Mouse (Mus musculus): ENCODE data around the gene Ccdc14. TPM values are rescaled to one million over a fixed set of nuclear protein-coding genes. Genes with fewer than 3 reads are reported as not detected.
"Not testable (repeated sequence)": the region's sequence is repeated elsewhere in the genome, so short reads cannot be mapped to it uniquely, and the experiment has no call there.

The Ccdc14 gene
- polyA plus RNA-seq (2012; rRNA removed): 0.88 and 0.91 TPM in 2 replicates

DNA sequence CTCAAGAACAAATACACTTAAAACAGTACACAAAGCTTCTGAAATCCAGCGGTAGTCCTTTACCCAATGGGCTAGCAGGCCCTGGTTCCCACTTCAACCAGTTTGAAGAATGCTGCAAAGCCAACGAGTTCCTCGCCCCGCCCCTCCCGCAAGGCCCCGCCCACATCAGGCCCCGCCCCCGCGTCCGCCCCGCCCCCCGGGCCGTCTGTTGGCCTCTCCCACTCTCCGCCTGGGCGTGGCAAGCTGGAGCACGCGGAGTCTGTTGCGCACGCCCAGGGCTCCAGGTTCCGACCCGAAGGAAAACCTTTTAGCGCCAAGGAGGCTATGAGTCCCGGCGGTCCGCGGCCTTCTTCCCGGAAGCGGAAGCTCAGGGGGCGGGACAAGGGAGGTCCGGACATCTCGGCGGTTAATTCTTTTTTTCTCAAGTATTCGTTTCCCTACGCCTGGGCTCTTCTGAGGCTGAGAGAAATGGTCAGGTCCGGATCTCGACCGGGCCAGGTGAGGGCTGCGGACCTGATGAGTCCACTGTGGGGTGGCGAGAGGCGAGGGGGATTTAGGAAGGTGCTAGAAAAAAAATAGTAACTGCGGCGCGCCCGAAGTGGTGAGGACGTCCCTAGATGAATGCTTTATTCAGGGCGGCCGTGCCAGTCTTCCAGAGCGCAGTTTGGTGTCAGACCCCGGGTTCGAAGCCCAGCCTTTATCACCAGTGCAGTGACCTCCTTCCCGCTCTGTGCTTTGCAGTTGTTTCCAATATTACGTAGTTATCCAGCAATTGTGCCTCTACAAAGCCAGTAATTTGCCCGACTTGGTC lies at the start of gene Ccdc14:
Gene Ccdc14 (plus strand): TSS at position 283 of the 811 bp plus-strand sequence.
- H3K4me1 ChIP-seq (ENCODE audit: control insufficient read depth, insufficient read depth, low read length): 0 out of 2 replicates have a peak, but pooled peaks cover 4% of the 10 kb centered on the region
- peak within 1 kb of the TSS; percentile 99 for H3K4me3 ChIP-seq (ENCODE audit: insufficient read depth, low read depth, low read length)
- peak within 1 kb of the TSS; percentile 13; the same call in 1 of the 2 replicates for H3K27ac ChIP-seq (ENCODE audit: insufficient read depth, low read depth, low read length)
- WGBS: under 1% methylated on average over 53 of the region's 53 CpGs
- DNase-seq: peak; percentile 94
- TF ChIP-seq POLR2A (IDR thresholded peaks at IDR 0.05; ENCODE audit: low read depth, low read length): no peak
- no peak for TF ChIP-seq CTCF (conservative IDR thresholded peaks at IDR 0.05; ENCODE audit: insufficient read depth, insufficient read length, low read depth, low read length)
- no peaks in the 10 kb centered on the region for H3K27me3 ChIP-seq (replicated peaks; ENCODE audit: control insufficient read depth, insufficient read depth, low read length)
- no peaks in the 10 kb centered on the region for H3K36me3 ChIP-seq (ENCODE audit: control insufficient read depth, insufficient read depth, low read length)

DNA sequence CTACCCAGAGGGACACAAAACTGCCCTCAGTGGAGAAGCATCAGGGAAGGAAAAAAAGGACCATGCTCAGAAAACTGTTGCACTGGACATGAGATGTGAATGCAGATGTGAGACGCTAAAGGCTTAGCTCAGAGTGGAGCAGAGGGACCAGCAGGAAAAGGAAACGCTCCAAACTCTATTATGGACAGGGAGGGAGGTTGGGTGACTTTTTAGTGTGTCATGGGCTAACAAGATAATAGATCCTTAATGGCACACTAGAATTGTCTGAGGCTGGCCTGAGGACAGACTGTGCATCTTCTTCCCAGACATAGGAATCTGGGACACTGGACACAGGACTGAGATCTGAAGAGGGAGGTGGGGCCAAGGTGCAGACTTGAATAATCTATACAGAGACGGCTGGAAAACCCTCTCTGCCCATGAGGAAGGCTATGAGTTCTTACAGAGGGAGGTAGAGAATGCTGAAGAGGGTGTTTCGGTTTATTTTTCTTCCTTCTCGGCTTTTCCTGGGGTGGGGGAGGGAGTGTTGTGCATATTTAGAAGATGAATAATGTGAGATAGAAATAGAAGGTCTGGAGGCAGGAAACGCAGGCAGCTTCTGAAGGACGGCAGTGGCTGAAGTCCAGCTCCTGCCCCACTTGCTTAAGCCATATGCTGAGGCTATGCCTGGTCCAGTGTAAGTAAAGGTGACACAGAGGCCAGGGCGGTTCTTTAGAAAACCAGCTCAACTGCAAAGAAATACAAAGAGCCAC lies 46.7 kb upstream of the Ccdc14 start:
- no peak for DNase-seq
- TF ChIP-seq POLR2A (IDR thresholded peaks at IDR 0.05; ENCODE audit: low read depth, low read length) (no peak), CTCF (conservative IDR thresholded peaks at IDR 0.05; ENCODE audit: insufficient read depth, insufficient read length, low read depth, low read length) (no peak)
- H3K4me3 ChIP-seq (ENCODE audit: insufficient read depth, low read depth, low read length): no peak overlapping the region
- WGBS: 50% methylated on average over 8 of the region's 8 CpGs
- no peaks in the 10 kb centered on the region for H3K4me1 ChIP-seq (ENCODE audit: control insufficient read depth, insufficient read depth, low read length)
- H3K27me3 ChIP-seq (replicated peaks; ENCODE audit: control insufficient read depth, insufficient read depth, low read length): no peaks in the 10 kb centered on the region
- H3K27ac ChIP-seq (ENCODE audit: insufficient read depth, low read depth, low read length): no peak overlapping the region
- no peaks in the 10 kb centered on the region for H3K36me3 ChIP-seq (ENCODE audit: control insufficient read depth, insufficient read depth, low read length)

DNA sequence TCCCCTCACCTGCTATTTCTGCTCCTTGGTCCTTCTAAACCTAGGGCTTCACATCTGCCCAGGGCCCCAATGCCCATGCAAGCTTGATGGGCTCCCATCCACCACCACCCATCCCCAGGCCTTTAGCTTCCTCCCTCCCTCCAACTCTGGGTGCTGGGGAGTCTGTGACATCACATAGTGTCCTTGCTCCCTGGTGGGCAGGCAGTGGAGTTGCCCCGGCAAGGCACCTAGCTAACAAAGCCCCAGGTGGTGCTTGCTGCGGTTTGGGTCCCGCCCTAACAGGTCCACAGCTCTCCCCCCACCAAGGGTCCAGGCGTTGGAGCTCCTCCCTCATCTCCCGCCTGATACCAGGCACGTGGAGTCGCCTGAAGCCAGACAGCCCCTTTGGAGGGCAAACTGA lies 40.8 kb upstream of the Ccdc14 start, which contains the start of gene Ropn1:
Gene Ropn1 (plus strand): TSS at position 301 of the 400 bp plus-strand sequence.
- H3K27ac ChIP-seq (ENCODE audit: insufficient read depth, low read depth, low read length): no peak within 1 kb of the TSS
- H3K27me3 ChIP-seq (replicated peaks; ENCODE audit: control insufficient read depth, insufficient read depth, low read length): no peaks in the 10 kb centered on the region
- TF ChIP-seq CTCF (conservative IDR thresholded peaks at IDR 0.05; ENCODE audit: insufficient read depth, insufficient read length, low read depth, low read length): no peak
- no peak for TF ChIP-seq POLR2A (IDR thresholded peaks at IDR 0.05; ENCODE audit: low read depth, low read length)
- H3K4me3 ChIP-seq (ENCODE audit: insufficient read depth, low read depth, low read length): no peak within 1 kb of the TSS
- H3K4me1 ChIP-seq (ENCODE audit: control insufficient read depth, insufficient read depth, low read length): no peaks in the 10 kb centered on the region
- WGBS: 64% methylated on average over 7 of the region's 7 CpGs
- DNase-seq: no peak
- H3K36me3 ChIP-seq (ENCODE audit: control insufficient read depth, insufficient read depth, low read length): no peaks in the 10 kb centered on the region

DNA sequence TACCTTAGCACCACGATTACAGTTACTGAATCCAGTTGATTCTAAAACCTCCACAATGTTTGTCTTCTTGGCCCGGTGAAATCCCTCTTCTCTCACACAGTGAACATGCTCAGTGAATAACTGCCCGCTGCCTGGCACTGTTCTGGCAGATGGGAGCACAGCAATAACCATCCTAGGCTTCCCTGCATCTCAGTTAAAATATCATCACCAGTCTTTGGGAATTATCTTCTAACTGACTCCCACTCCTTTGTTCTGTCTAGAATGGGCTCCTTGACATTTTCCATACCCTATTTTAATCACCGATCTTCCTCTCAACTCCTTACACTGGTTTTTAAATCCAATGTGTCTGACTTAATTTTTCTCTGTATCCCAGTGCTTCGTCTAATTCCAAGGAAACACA lies 37.4 kb upstream of the Ccdc14 start:
- no peak overlapping the region for H3K27ac ChIP-seq (ENCODE audit: insufficient read depth, low read depth, low read length)
- H3K4me3 ChIP-seq (ENCODE audit: insufficient read depth, low read depth, low read length): no peak overlapping the region
- 0 out of 2 replicates have a peak, but pooled peaks cover 2% of the 10 kb centered on the region for H3K4me1 ChIP-seq (ENCODE audit: control insufficient read depth, insufficient read depth, low read length)
- no peaks in the 10 kb centered on the region for H3K36me3 ChIP-seq (ENCODE audit: control insufficient read depth, insufficient read depth, low read length)
- 90% methylated on average over 5 of the region's 5 CpGs for WGBS
- no peaks in the 10 kb centered on the region for H3K27me3 ChIP-seq (replicated peaks; ENCODE audit: control insufficient read depth, insufficient read depth, low read length)
- DNase-seq: no peak
- TF ChIP-seq POLR2A (IDR thresholded peaks at IDR 0.05; ENCODE audit: low read depth, low read length) (no peak), CTCF (conservative IDR thresholded peaks at IDR 0.05; ENCODE audit: insufficient read depth, insufficient read length, low read depth, low read length) (no peak)

DNA sequence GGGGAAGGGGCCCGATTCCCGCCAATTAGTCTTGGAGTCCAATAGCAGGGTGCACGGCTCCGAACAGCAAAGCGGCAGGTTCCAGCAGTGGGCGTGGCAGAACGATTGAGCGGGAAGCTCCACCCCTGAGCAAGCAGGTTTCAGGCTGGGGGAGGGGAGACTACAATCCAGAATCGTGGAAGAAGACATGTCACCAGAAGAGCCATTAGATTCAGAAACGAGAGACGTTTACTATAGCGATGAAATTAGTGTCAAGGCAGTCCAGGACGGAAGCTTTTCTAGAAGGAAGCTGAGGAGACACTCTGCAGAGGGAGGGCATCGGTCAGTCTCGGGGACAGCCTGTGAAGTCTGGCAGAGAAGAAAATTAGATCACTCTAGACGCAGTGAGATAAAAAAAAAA lies 32.9 kb upstream of the Ccdc14 start:
- not testable (repeated sequence) for H3K27ac ChIP-seq (ENCODE audit: insufficient read depth, low read depth, low read length); H3K36me3 ChIP-seq (ENCODE audit: control insufficient read depth, insufficient read depth, low read length); H3K4me1 ChIP-seq (ENCODE audit: control insufficient read depth, insufficient read depth, low read length); H3K27me3 ChIP-seq (replicated peaks; ENCODE audit: control insufficient read depth, insufficient read depth, low read length)
- 0 out of 2 replicates have a peak overlapping the region, but pooled peaks have one; percentile 25 for H3K4me3 ChIP-seq (ENCODE audit: insufficient read depth, low read depth, low read length)
- WGBS: 2% methylated on average over 16 of the region's 16 CpGs
- peak; percentile 14 for DNase-seq

DNA sequence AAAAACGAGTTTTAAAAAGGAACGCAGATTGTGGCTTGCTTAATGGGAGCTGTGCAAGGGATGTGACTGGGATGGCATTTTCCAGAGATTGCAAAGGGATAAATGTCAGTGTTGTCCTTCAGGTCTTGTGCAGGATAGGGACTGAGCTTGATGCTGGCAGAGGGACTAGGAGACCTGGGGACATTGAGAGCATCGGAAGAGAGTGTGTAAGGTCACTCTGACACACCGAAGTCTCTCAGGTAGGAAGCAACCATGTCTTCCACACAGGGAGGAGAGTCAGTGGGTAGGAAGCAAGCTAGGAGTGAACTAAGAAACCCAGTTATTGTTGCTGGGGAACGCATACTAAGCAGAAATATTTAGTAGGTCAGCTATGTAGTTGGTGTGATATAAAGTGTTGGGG lies 32.4 kb upstream of the Ccdc14 start:
- TF ChIP-seq POLR2A (IDR thresholded peaks at IDR 0.05; ENCODE audit: low read depth, low read length) (no peak), CTCF (conservative IDR thresholded peaks at IDR 0.05; ENCODE audit: insufficient read depth, insufficient read length, low read depth, low read length) (no peak)

DNA sequence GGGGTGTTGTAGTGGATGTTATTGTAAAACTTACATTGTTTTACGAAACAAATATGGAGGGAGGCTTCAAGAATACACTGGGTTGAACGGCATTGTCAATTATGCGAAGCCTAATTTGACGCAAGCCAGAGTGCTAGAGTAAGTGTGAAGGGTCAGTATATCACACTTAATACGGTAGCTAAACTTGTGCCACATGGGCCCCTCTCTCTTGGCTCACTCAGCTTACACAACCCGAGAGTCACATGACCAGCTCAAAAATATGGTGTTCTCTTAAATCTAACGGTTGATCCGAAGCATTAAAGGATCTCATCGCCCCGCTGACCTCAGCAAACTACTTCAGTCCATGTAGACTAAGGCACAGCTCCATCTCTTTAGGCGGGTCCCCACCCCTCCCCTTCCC lies 32.0 kb upstream of the Ccdc14 start:
- no peak overlapping the region for H3K27ac ChIP-seq (ENCODE audit: insufficient read depth, low read depth, low read length)
- no peak overlapping the region for H3K4me3 ChIP-seq (ENCODE audit: insufficient read depth, low read depth, low read length)
- H3K27me3 ChIP-seq (replicated peaks; ENCODE audit: control insufficient read depth, insufficient read depth, low read length): no peaks in the 10 kb centered on the region
- 43% methylated on average over 11 of the region's 11 CpGs for WGBS
- no peaks in the 10 kb centered on the region for H3K36me3 ChIP-seq (ENCODE audit: control insufficient read depth, insufficient read depth, low read length)
- no peak for TF ChIP-seq CTCF (conservative IDR thresholded peaks at IDR 0.05; ENCODE audit: insufficient read depth, insufficient read length, low read depth, low read length)
- no peak for TF ChIP-seq POLR2A (IDR thresholded peaks at IDR 0.05; ENCODE audit: low read depth, low read length)
- 0 out of 2 replicates have a peak, but pooled peaks cover 2% of the 10 kb centered on the region for H3K4me1 ChIP-seq (ENCODE audit: control insufficient read depth, insufficient read depth, low read length)
- DNase-seq: no peak

More for the DNA sequence above, 32.4 kb upstream of the Ccdc14 start:
- Histone ChIP-seq H3K27ac (ENCODE audit: insufficient read depth, low read depth, low read length) (no peak overlapping the region), H3K36me3 (ENCODE audit: control insufficient read depth, insufficient read depth, low read length) (no peaks in the 10 kb centered on the region), H3K27me3 (replicated peaks; ENCODE audit: control insufficient read depth, insufficient read depth, low read length) (no peaks in the 10 kb centered on the region), H3K4me3 (ENCODE audit: insufficient read depth, low read depth, low read length) (no peak overlapping the region), H3K4me1 (ENCODE audit: control insufficient read depth, insufficient read depth, low read length) (0 out of 2 replicates have a peak, but pooled peaks cover 2% of the 10 kb centered on the region)
- no peak for DNase-seq
- 21% methylated on average over 5 of the region's 5 CpGs for WGBS

Data from kidney, adult 2 months (tissue).